Mouse (Mus musculus): ENCODE measurements around the gene Col6a3.

DNA sequence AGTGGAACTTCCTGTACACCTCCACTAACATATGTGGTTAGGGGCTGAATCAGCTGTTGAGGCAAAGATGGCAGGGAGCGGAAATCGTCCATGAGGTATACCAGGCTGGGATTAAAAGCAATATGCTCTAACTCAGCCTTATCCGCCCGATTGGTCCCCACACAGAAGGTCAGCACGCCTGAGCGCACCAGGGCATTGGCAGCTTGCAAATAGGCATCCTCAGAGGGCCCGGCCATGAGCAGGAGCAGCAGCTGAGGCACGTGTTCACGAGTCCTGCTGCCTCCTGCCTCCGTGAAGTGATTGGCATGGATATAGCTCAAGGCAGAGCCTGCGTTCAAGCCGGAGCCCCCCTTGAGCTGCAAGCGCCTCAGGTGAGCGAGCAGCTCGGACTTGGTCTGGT lies 30.5 kb downstream of the Col6a3 start:
- TF ChIP-seq CHD2 (IDR thresholded peaks at IDR 0.05; ENCODE audit: low read length) (no peak), EP300 (IDR thresholded peaks at IDR 0.05; ENCODE audit: low read length) (no peak), GABPA (IDR thresholded peaks at IDR 0.05; ENCODE audit: insufficient replicate concordance, low read depth, low read length) (no peak)
